Mouse (Mus musculus) frontal cortex, postnatal 25 days (tissue): Measurements from ENCODE around the gene Ptgis.

ENCODE experiments used
- DNase-seq, 2 experiments: peaks; one replicate each; pipeline ENCODE4 v3.0.0; 2022; ENCODE audit warnings: low spot score in 2 of 2

The Ptgis gene

GRCm38 (mm10) chr2:167240008-167240964, at the start of gene Ptgis:
Gene Ptgis, minus strand, starts transcription at chr2:167240604.
- no peak for DNase-seq

GRCm38 (mm10) chr2:167281461-167281860, 41.1 kb upstream of the Ptgis start:
- peak; percentile 1 to 2 for DNase-seq

DNA sequence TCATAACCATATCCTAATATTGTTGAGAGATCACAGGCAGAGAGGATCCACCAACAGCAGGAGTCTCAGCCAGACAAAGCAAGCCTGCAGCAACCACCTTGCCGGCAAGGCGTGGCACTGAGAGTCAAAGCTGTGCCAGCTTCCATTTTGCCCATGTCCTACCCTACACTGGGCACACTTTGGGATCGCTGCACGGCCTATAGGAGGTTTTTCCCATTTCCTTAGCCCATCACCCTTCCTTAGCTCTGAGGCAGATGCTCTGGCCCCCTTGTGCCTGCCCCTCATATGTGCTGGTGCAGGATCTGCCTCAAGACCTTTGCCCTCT, 40.5 kb upstream of the Ptgis start:
- DNase-seq = no peak

- DNase-seq = peak; percentile 69 to 71
These were observed 39.9 kb upstream of the Ptgis start for GRCm38 (mm10) chr2:167280090-167280985.

DNA sequence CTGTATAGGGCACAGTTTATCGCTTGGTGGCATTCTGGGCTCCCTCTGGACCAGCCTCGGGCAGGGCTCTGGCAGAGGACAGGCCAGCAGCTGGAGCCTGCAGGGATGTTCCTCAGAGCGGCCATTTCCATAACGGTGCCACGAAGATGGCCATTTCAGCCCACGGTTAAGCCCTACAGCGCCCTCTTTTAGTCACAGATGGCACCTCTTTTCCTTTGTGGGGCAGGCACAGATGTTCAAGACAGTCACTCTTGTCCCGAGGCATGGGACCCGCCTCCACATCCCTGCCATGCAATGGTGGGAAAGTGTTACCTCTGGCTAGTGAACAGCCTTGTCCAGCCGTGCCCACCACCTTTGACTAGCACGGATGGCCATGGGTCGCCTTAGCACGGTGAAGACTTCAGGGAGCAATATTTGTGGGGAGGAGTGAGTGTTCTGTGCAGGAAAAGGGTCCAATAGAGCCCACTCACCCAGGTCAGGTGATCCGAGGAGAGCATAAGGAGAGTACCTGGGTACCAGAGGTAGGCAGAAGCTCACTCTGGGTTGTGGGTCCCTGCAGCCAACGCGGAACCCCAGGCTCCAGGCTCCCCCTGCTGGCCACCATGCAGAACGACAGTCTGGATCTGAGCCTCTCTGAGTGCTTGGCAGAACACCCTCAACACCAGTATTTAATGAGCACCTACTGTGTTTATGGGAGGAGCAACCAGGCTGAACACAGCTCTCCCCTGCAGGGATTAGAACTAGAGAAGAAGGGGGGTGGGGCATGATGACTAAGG, 38.5 kb upstream of the Ptgis start:
- DNase-seq = peak; percentile 10 to 43

DNA sequence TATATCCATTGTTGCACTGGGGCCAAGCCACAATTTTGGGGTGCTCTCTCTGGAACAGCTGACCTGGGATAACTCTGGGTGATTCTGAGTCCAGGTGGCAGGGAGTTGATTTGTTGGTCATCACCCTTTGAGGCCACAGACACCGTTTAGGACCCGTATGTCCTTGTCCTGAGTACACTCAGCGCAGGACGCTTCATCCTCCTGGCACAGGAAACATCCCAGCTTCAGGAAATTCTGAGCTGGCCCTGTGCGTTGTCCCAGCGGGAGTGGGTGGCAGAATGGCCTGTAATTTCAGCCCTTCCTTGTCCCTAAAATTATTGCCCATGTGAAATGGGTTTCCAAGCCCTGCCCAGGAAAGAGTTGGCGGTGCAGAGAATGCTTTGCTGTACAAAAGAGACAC, 37.6 kb upstream of the Ptgis start:
- DNase-seq = peak in 1 of 2 experiments; percentile 2

DNA sequence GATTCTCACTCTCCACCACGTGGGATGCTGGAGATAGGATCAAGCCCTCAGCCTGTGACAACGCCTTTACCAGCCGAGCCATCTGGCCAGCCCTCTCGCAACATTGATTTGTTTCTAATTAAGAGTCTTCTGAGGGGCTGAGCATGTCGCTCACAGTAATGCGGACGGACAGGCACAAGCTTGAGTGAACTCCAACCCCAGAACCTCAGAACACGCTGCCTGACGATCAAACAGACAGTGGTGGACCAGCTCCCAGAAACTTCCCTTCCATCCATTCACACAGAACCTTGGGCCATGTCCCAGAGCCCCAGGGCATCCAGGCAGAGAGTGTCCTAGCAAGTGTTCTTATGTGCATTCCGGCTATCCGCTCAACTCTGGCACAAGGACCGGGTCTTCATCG, 36.6 kb upstream of the Ptgis start:
- peak in 1 of 2 experiments; percentile 2 for DNase-seq

GRCm38 (mm10) chr2:167275856-167276255, 35.5 kb upstream of the Ptgis start:
- peak in 1 of 2 experiments; percentile 2 for DNase-seq

- DNase-seq = no peak
These were observed 34.5 kb upstream of the Ptgis start for GRCm38 (mm10) chr2:167274713-167275465.

GRCm38 (mm10) chr2:167273206-167273740, 32.9 kb upstream of the Ptgis start:
- peak in 1 of 2 experiments; percentile 3 for DNase-seq

GRCm38 (mm10) chr2:167272706-167273105, 32.3 kb upstream of the Ptgis start:
- no peak for DNase-seq

DNA sequence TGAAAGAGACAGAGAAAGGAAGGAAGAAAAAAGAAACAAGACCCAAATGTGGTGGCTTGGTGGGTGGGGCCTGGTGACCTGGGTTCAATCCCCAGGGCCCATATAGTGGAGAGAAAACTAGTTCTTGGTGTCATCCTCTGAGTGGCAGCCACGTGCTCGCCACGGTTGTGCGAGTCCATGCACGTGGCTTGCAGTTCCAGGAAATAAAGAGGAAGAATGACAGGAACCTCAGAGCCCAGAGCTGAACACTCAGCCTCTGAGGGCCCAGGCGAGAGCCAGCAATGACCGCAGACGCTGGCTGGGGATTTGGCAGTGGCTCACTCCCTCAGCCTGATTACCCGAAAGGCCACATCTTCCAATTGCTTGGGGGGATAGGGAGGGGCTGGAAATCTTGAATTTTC, 30.7 kb upstream of the Ptgis start:
- DNase-seq = no peak

- no peak for DNase-seq
These were observed 30.1 kb upstream of the Ptgis start for GRCm38 (mm10) chr2:167270496-167270895.

DNA sequence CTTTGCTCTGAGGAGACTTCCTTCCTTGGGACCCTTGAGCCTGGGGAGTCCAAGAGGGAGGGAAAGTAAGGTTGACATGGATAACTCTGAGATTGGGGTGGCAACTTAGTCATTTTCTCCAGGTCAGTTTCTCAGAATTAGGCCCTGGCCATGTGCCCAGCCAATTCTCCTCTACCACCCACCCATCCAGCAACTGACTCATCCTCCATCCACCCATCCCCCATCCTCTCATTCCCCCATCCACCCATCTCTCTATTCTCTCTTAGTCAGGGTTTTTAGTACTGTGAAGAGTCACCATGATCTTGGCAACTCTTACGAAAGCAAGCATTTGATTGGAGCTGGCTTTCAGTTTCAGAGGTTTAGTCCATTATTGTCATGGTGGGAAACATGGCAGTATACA, 28.3 kb upstream of the Ptgis start:
- DNase-seq = no peak

DNA sequence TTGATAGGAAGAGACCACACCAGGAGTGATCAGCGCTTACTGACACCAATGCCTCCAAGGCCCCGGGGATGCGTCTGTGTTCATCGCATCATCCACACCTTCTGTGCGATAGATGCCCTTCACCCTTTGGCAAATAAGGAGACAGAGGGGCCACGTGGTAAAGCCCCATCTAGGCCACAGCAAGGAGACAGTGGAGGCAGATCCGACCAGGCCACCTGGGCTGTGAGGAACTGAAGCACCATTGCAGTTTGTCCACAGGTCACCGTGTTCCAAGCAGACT, 27.9 kb upstream of the Ptgis start:
- DNase-seq = no peak

GRCm38 (mm10) chr2:167267531-167268410, 27.4 kb upstream of the Ptgis start:
- peak in 1 of 2 experiments; percentile 4 for DNase-seq

DNA sequence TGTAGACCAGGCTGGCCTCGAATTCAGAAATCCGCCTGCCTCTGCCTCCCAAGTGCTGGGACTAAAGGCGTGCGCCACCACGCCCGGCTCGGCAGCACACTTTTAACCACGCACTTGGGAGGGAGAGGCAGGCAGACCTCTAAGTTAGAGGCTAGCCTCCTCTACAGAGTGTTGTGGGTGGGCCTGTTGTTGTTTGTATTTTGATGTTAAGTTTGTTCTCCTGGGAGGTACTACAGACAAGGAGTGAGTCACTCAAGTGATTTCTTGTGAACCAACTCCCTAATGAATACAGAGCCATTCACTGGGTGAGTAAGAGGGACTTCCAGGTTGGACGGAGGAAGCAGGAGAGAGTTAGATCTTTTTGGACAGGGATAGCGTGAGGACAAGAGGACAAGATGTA, 25.8 kb upstream of the Ptgis start:
- DNase-seq = no peak

DNA sequence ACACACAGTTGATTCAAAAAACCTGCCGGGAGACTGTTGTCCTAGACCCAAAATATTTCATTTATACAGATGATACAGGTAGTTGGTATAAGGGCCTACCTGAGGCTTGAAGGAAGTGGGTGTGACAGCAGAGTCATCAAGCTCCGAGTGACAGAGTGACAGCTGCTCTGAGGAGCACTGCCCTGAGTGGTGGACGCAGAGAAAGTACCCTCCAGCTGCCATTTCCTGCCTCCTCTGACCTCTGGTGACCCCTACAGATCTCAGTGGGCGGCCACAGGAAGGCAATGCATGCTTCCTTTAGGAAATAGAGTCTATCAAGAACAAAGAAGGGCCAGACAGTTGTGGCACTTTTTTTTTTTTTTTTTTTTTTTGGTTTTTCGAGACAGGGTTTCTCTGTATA, 25.4 kb upstream of the Ptgis start:
- DNase-seq = no peak

- no peak for DNase-seq
These were observed 24.6 kb upstream of the Ptgis start for GRCm38 (mm10) chr2:167265021-167265420.

DNA sequence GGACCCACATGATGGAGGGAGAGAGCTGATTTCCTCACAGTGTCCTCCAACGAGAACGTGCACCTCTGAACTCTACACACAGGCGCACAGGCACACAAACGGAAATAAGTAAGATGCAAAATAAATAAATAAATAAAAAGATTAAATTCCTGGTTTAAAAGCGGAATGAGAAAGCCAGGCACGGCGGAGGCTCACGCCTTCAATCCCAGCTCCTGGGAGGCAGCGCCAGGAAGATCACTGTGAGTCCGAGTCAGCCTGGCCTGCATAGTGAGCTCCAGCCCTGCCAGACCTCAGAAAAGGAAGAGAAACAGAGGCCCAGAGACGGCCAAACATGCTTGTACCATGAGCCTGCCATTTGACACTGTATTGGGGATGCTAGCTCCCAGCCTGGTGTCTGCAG, 23.5 kb upstream of the Ptgis start:
- DNase-seq = no peak
